Mouse (Mus musculus) small intestine, adult 2 months (tissue): ENCODE results near the gene Zfp385b. TPM values are rescaled to one million over a fixed set of nuclear protein-coding genes. Genes with fewer than 3 reads are reported as not detected.

Experiments
- H3K27ac ChIP-seq: fragments of 200-500 bp; 2 replicates; pipeline ENCODE4 v1.5.1; 2012; ENCODE audit warnings: low read depth, low read length, control low read depth, inconsistent platforms; ENCODE audit not compliant: insufficient read depth
- H3K27me3 ChIP-seq: fragments of 200-500 bp; 2 replicates; pipeline ENCODE4 v1.6.1; 2012; ENCODE audit warnings: mild to moderate bottlenecking, moderate library complexity, low read length, inconsistent platforms; ENCODE audit not compliant: control insufficient read depth, insufficient read depth
- H3K36me3 ChIP-seq: fragments of 200-500 bp; 2 replicates; pipeline ENCODE4 v1.6.1; 2012; ENCODE audit warnings: mild to moderate bottlenecking, low read length, control low read depth, inconsistent platforms; ENCODE audit not compliant: control insufficient read depth, insufficient read depth
- H3K4me1 ChIP-seq: fragments of 200-500 bp; 2 replicates; pipeline ENCODE4 v1.6.1; 2012; ENCODE audit warnings: low read length, inconsistent platforms, mixed read lengths; ENCODE audit not compliant: control insufficient read depth, insufficient read depth, insufficient read length
- H3K4me3 ChIP-seq: fragments of 200-500 bp; 2 replicates; pipeline ENCODE4 v1.5.1; 2012; ENCODE audit warnings: low read depth, mild to moderate bottlenecking, control low read depth, inconsistent platforms, low read length, moderate library complexity
- CTCF ChIP-seq: fragments of 200-500 bp; IDR thresholded peaks from 2 replicates; pipeline ENCODE4 v1.5.1; 2012; ENCODE audit warnings: low read depth, mild to moderate bottlenecking, control low read depth, inconsistent platforms, low read length, moderate library complexity, mixed read lengths; ENCODE audit not compliant: insufficient replicate concordance, insufficient read length; ENCODE audit errors: extremely low read depth
- POLR2A ChIP-seq: fragments of 200-500 bp; IDR thresholded peaks from 2 replicates; pipeline ENCODE4 v1.6.1; 2012; ENCODE audit warnings: low read depth, mild to moderate bottlenecking, control low read depth, inconsistent platforms, low read length, moderate library complexity
- WGBS: fragments of 180-500 bp; shearing (Covaris S2); methylation state at CpG from one replicate; pipeline ENCODE4 v1.1.7; 2018; 5-methylcytosine and 5-hydroxymethylcytosine counted together
- polyA plus RNA-seq: library from polyadenylated mRNA; depleted of rRNA; stranded (reverse); fragments of >200 nt; gene quantifications from 2 replicates; pipeline ENCODE4 v1.2.3, GENCODE M21; 2012

The Zfp385b gene
- polyA plus RNA-seq, 1 experiment: 3.4 TPM

- WGBS: 54% methylated on average over 12 of the region's 12 CpGs
- no peak overlapping the region for H3K27ac ChIP-seq
Observed at GRCm38 (mm10) chr2:77589205-77589901, 230.1 kb downstream of the Zfp385b start.

DNA sequence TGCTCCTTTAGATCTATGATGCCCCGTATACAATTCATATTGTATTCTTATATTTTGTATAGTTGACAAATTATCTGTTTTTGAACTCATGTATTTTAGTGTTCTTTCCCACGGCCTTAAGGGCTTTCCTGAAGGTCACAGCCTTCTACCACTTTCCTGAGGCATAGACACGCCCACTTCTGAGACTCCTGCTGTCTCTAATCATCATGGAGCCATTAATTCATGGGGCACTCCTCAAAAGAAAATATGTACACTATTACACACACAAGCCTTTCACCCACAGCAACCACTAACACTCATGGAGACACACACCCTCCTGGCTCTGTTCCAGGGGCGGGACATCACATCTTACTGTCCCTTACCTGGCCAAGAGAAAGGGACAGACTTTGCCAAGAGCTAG is 232.1 kb downstream of the Zfp385b start:
- no peak for TF ChIP-seq POLR2A
- TF ChIP-seq CTCF: no peak
- Histone ChIP-seq H3K4me3 (no peak overlapping the region), H3K27me3 (no peaks in the 10 kb centered on the region), H3K36me3 (no peaks in the 10 kb centered on the region), H3K4me1 (peaks cover 8% of the 10 kb centered on the region), H3K27ac (no peak overlapping the region)
- WGBS: 70% methylated on average over 4 of the region's 4 CpGs

More at GRCm38 (mm10) chr2:77589205-77589901, 230.1 kb downstream of the Zfp385b start:
- Histone ChIP-seq H3K36me3 (no peaks in the 10 kb centered on the region), H3K27me3 (no peaks in the 10 kb centered on the region), H3K4me1 (peaks cover 8% of the 10 kb centered on the region), H3K4me3 (no peak overlapping the region)
- TF ChIP-seq CTCF: no peak
- TF ChIP-seq POLR2A: no peak

GRCm38 (mm10) chr2:77586581-77587360 is 232.7 kb downstream of the Zfp385b start:
- Histone ChIP-seq H3K36me3 (no peaks in the 10 kb centered on the region), H3K4me1 (peaks cover 8% of the 10 kb centered on the region), H3K27ac (no peak overlapping the region), H3K4me3 (no peak overlapping the region), H3K27me3 (no peaks in the 10 kb centered on the region)
- WGBS: 77% methylated on average over 4 of the region's 4 CpGs
- TF ChIP-seq POLR2A (no peak), CTCF (no peak)

DNA sequence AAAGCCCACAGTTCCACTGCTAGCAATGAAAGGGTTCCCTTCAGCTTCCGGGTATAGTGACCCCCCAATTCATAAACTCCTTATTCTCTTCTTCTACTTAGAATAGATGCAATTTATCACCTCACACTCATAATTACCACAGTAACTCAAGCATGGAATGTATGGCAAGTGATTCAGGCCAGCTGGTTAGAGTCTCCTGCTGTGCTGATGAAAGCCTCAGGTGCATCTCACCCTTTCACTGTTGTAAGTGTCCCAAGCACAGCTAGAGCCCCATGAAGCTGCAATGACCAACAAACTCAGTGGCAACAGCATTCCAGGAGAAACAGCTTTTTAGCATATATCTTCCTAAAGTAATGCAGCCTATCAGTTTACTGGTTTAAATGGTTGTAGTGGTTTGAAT is 235.9 kb downstream of the Zfp385b start:
- Histone ChIP-seq H3K27ac (no peak overlapping the region), H3K4me1 (no peaks in the 10 kb centered on the region), H3K4me3 (no peak overlapping the region), H3K36me3 (no peaks in the 10 kb centered on the region), H3K27me3 (no peaks in the 10 kb centered on the region)
- no peak for TF ChIP-seq POLR2A
- TF ChIP-seq CTCF: no peak
- 79% methylated on average over 1 of the region's 1 CpGs for whole genome bisulfite sequencing

DNA sequence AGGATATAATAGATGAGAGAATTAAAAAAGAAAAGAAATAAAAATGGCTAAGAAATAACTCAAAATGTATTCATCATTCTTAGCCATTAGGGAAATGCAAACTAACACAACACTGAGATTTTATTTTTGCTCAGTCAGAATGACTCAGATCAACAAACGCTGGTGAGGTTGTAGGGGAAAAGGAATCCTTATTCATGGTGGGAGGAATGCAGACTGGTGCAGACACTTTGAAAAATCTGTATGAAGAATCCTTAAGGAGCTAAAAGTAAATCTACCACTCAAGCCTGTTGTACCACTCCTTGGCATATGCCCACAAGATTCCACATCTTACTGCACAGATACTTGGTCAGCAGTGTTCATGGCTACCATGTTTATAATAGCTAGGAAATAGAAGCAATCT is 242.9 kb downstream of the Zfp385b start:
- no peaks in the 10 kb centered on the region for H3K27me3 ChIP-seq
- no peak overlapping the region for H3K27ac ChIP-seq
- no peak for TF ChIP-seq POLR2A
- TF ChIP-seq CTCF: no peak
- no peak overlapping the region for H3K4me3 ChIP-seq
- no peaks in the 10 kb centered on the region for H3K4me1 ChIP-seq
- no peaks in the 10 kb centered on the region for H3K36me3 ChIP-seq
- 70% methylated on average over 1 of the region's 1 CpGs for WGBS

DNA sequence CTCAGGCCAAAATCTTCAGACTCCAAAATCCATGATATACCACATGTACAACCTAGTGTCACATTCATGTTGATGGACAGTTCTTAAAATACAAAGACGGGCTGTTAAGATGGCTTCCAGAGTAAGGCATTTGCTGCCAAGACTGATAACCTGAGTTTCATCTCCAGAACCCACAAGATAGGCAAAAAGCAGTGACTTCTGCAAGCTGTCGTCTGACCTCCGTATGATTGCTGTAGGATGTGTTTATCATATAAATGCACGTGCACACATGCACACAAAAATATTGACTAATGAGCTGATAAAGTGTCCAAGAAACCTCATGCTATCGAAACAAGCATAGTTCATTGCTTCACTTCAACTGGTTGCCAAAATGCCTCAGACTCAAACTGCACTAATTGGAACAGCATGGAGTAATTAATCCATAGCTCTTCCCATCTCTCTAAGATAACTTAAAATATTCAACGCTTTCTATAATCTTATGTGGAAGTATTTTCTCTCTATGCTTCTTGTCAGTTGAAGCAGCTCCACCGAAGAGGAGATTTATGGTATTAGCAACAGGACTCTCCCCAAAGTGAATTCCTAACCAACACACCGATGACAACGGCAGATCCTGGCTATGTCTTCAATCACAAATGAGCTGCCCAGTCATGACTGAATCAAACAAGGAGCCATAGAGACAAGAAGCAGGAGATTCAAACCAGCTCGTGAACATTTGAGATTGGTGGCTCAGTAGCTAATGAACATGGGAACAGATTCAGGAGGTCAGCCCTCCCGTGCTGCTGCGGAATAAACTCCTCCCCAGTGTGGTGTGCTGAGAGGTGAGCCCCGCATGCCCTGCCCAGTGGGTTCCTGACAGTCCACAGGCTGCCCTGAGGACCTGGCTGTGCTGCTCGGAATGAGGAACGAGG is 251.7 kb downstream of the Zfp385b start:
- H3K36me3 ChIP-seq: no peaks in the 10 kb centered on the region
- no peak for TF ChIP-seq CTCF
- TF ChIP-seq POLR2A: no peak
- H3K27me3 ChIP-seq: no peaks in the 10 kb centered on the region
- no peak overlapping the region for H3K4me3 ChIP-seq
- no peak overlapping the region for H3K27ac ChIP-seq
- no peaks in the 10 kb centered on the region for H3K4me1 ChIP-seq
- 70% methylated on average over 15 of the region's 15 CpGs for WGBS

- no peak overlapping the region for H3K27ac ChIP-seq
- no peaks in the 10 kb centered on the region for H3K36me3 ChIP-seq
- H3K27me3 ChIP-seq: no peaks in the 10 kb centered on the region
- TF ChIP-seq POLR2A (no peak), CTCF (no peak)
- 13% methylated on average over 1 of the region's 1 CpGs for WGBS
- H3K4me3 ChIP-seq: no peak overlapping the region
- H3K4me1 ChIP-seq: no peaks in the 10 kb centered on the region
Observed at GRCm38 (mm10) chr2:77563706-77564105, 255.7 kb downstream of the Zfp385b start.
